Comparison of ENCODE assay signal across 10 mouse cellular contexts in genomic region chr1:91674082-91674655, GRCm38 (mm10).
"Had no signal": no experiment of that assay in that cellular context is flagged by ENCODE, and none has a peak within 500 bp of the region (broad histone marks: within the 10 kb centered on the region; RNA-seq: fewer than 3 reads in every experiment).

No protein-coding gene starts in this region.

- H3K9ac ChIP-seq: limb, embryonic 15.5 days; liver, embryonic 12.5 days; lung, embryonic 15.5 days; midbrain, embryonic 12.5 days had no signal

- H3K4me1 ChIP-seq: liver, embryonic 12.5 days; lung, embryonic 15.5 days; midbrain, embryonic 12.5 days had no signal

- H3K4me3 ChIP-seq: left cerebral cortex, adult 2 months; limb, embryonic 15.5 days; liver, embryonic 12.5 days; lung, embryonic 15.5 days; midbrain, embryonic 12.5 days had no signal

- DNase-seq: kidney, postnatal 10 days; lung, postnatal 14 days; right cerebral cortex, postnatal 25 days; thymus, postnatal 4 days had no signal

- H3K9me3 ChIP-seq: limb, embryonic 15.5 days; liver, embryonic 12.5 days; lung, embryonic 15.5 days; midbrain, embryonic 12.5 days had no signal

- H3K27me3 ChIP-seq: limb, embryonic 15.5 days; liver, embryonic 12.5 days; lung, embryonic 15.5 days; midbrain, embryonic 12.5 days had no signal

- H3K4me2 ChIP-seq: limb, embryonic 15.5 days; liver, embryonic 12.5 days; lung, embryonic 15.5 days; midbrain, embryonic 12.5 days had no signal

- ATAC-seq: liver, embryonic 12.5 days; midbrain, embryonic 16.5 days had no signal

- H3K27ac ChIP-seq: left cerebral cortex, adult 2 months; limb, embryonic 15.5 days; liver, embryonic 12.5 days; lung, embryonic 15.5 days; midbrain, embryonic 12.5 days had no signal

- H3K36me3 ChIP-seq: limb, embryonic 15.5 days; liver, embryonic 12.5 days; lung, embryonic 15.5 days; midbrain, embryonic 12.5 days had no signal
